Mouse (Mus musculus): Measurements from ENCODE around the gene Mrpl49. TPM values are rescaled to one million over a fixed set of nuclear protein-coding genes. Genes with fewer than 3 reads are reported as not detected.

The Mrpl49 gene
- total RNA-seq, 1 experiment = 62.7 TPM

GRCm38 (mm10) chr19:6054296-6054695, 3.3 kb downstream of the Mrpl49 start:
- Histone ChIP-seq H3K9ac (ENCODE audit: insufficient read depth, low read depth, low read length, poor library complexity, severe bottlenecking) (no peak overlapping the region), H3K4me1 (ENCODE audit: control insufficient read depth in 2 of 2, insufficient read depth in 2 of 2, low read length in 2 of 2, poor library complexity in 1 of 2) (peaks cover 2% of the 10 kb centered on the region in 2 experiments; a peak in 2 of 4 replicates), H3K9me3 (ENCODE audit: control insufficient read depth, insufficient read depth, low read depth, low read length) (no peaks in the 10 kb centered on the region), H3K4me3 (ENCODE audit: insufficient read depth in 1 of 2, low read depth in 1 of 2, low read length in 2 of 2, poor library complexity in 1 of 2, severe bottlenecking in 1 of 2) (no peak overlapping the region), H3K36me3 (ENCODE audit: control insufficient read depth, insufficient read depth, low read length, poor library complexity, severe bottlenecking) (peaks cover 74% of the 10 kb centered on the region), H3K27ac (ENCODE audit: insufficient read depth, low read depth, low read length, poor library complexity, severe bottlenecking) (no peak overlapping the region)
- no peak for TF ChIP-seq CHD2 (IDR thresholded peaks at IDR 0.05; ENCODE audit: low read depth, low read length)
- in situ Hi-C loops (cut with MboI; ENCODE audit: low sequenced_read_pairs in 2 of 2, unreplicated experiment in 2 of 2) = no loop called here
- no peak for DNase-seq (ENCODE audit: low read depth, low spot score)

GRCm38 (mm10) chr19:6052516-6052915, 5.1 kb downstream of the Mrpl49 start:
- Histone ChIP-seq H3K36me3 (ENCODE audit: control insufficient read depth, insufficient read depth, low read length, poor library complexity, severe bottlenecking) (peaks cover 71% of the 10 kb centered on the region), H3K4me1 (ENCODE audit: control insufficient read depth in 2 of 2, insufficient read depth in 2 of 2, low read length in 2 of 2, poor library complexity in 1 of 2) (peaks cover 0 to 2% of the 10 kb centered on the region in 2 experiments; a peak in 1 of 4 replicates), H3K4me3 (ENCODE audit: insufficient read depth in 1 of 2, low read depth in 1 of 2, low read length in 2 of 2, poor library complexity in 1 of 2, severe bottlenecking in 1 of 2) (no peak overlapping the region), H3K27ac (ENCODE audit: insufficient read depth, low read depth, low read length, poor library complexity, severe bottlenecking) (no peak overlapping the region), H3K9ac (ENCODE audit: insufficient read depth, low read depth, low read length, poor library complexity, severe bottlenecking) (no peak overlapping the region), H3K9me3 (ENCODE audit: control insufficient read depth, insufficient read depth, low read depth, low read length) (no peaks in the 10 kb centered on the region)
- in situ Hi-C loops (cut with MboI; ENCODE audit: low sequenced_read_pairs in 2 of 2, unreplicated experiment in 2 of 2) = no loop called here
- TF ChIP-seq CHD2 (IDR thresholded peaks at IDR 0.05; ENCODE audit: low read depth, low read length) (no peak), HCFC1 (IDR thresholded peaks at IDR 0.05; ENCODE audit: borderline replicate concordance, insufficient read depth, low read length) (no peak), ZNF384 (IDR thresholded peaks at IDR 0.05; ENCODE audit: low read depth, low read length) (no peak), MAFK (IDR thresholded peaks at IDR 0.05; ENCODE audit: insufficient read depth, low read depth, low read length) (no peak), ZC3H11A (IDR thresholded peaks at IDR 0.05; ENCODE audit: borderline replicate concordance, low read depth, low read length) (no peak)
- no peak for DNase-seq (ENCODE audit: low read depth, low spot score)

GRCm38 (mm10) chr19:6048681-6049410, 8.7 kb downstream of the Mrpl49 start:
- Histone ChIP-seq H3K9ac (ENCODE audit: insufficient read depth, low read depth, low read length, poor library complexity, severe bottlenecking) (no peak overlapping the region), H3K27ac (ENCODE audit: insufficient read depth, low read depth, low read length, poor library complexity, severe bottlenecking) (no peak overlapping the region), H3K4me3 (ENCODE audit: insufficient read depth in 1 of 2, low read depth in 1 of 2, low read length in 2 of 2, poor library complexity in 1 of 2, severe bottlenecking in 1 of 2) (no peak overlapping the region), H3K9me3 (ENCODE audit: control insufficient read depth, insufficient read depth, low read depth, low read length) (no peaks in the 10 kb centered on the region), H3K4me1 (ENCODE audit: control insufficient read depth in 2 of 2, insufficient read depth in 2 of 2, low read length in 2 of 2, poor library complexity in 1 of 2) (no peaks in the 10 kb centered on the region; a peak in 1 of 4 replicates), H3K36me3 (ENCODE audit: control insufficient read depth, insufficient read depth, low read length, poor library complexity, severe bottlenecking) (peaks cover 51% of the 10 kb centered on the region)
- DNase-seq (ENCODE audit: low read depth, low spot score) = no peak
- in situ Hi-C loops (cut with MboI; ENCODE audit: low sequenced_read_pairs in 2 of 2, unreplicated experiment in 2 of 2) = no loop called here
- no peak for TF ChIP-seq ZC3H11A (IDR thresholded peaks at IDR 0.05; ENCODE audit: borderline replicate concordance, low read depth, low read length)
- no peak for TF ChIP-seq CHD2 (IDR thresholded peaks at IDR 0.05; ENCODE audit: low read depth, low read length)
- no peak for TF ChIP-seq MAFK (IDR thresholded peaks at IDR 0.05; ENCODE audit: insufficient read depth, low read depth, low read length)
- TF ChIP-seq ZNF384 (IDR thresholded peaks at IDR 0.05; ENCODE audit: low read depth, low read length) = no peak
- TF ChIP-seq HCFC1 (IDR thresholded peaks at IDR 0.05; ENCODE audit: borderline replicate concordance, insufficient read depth, low read length) = no peak

GRCm38 (mm10) chr19:6047899-6048166, 9.8 kb downstream of the Mrpl49 start:
- Histone ChIP-seq H3K4me1 (ENCODE audit: control insufficient read depth in 2 of 2, insufficient read depth in 2 of 2, low read length in 2 of 2, poor library complexity in 1 of 2) (no peaks in the 10 kb centered on the region; a peak in 1 of 4 replicates), H3K9ac (ENCODE audit: insufficient read depth, low read depth, low read length, poor library complexity, severe bottlenecking) (peak overlapping the region; percentile 91), H3K36me3 (ENCODE audit: control insufficient read depth, insufficient read depth, low read length, poor library complexity, severe bottlenecking) (peaks cover 42% of the 10 kb centered on the region), H3K27ac (ENCODE audit: insufficient read depth, low read depth, low read length, poor library complexity, severe bottlenecking) (no peak overlapping the region), H3K9me3 (ENCODE audit: control insufficient read depth, insufficient read depth, low read depth, low read length) (no peaks in the 10 kb centered on the region), H3K4me3 (ENCODE audit: insufficient read depth in 1 of 2, low read depth in 1 of 2, low read length in 2 of 2, poor library complexity in 1 of 2, severe bottlenecking in 1 of 2) (peak overlapping the region; percentile 74 to 80)
- TF ChIP-seq MAFK (IDR thresholded peaks at IDR 0.05; ENCODE audit: insufficient read depth, low read depth, low read length) (no peak), ZNF384 (IDR thresholded peaks at IDR 0.05; ENCODE audit: low read depth, low read length) (no peak), ZC3H11A (IDR thresholded peaks at IDR 0.05; ENCODE audit: borderline replicate concordance, low read depth, low read length) (no peak), HCFC1 (IDR thresholded peaks at IDR 0.05; ENCODE audit: borderline replicate concordance, insufficient read depth, low read length) (no peak), CHD2 (IDR thresholded peaks at IDR 0.05; ENCODE audit: low read depth, low read length) (no peak)
- no peak for DNase-seq (ENCODE audit: low read depth, low spot score)
- in situ Hi-C loops (cut with MboI; ENCODE audit: low sequenced_read_pairs in 2 of 2, unreplicated experiment in 2 of 2) = no loop called here
